Comparison of ENCODE assay signal across 8 mouse cellular contexts in genomic region chr7:90443101-90444091, GRCm38 (mm10). TPM values are rescaled to one million over a fixed set of nuclear protein-coding genes. Genes with fewer than 3 reads are reported as not detected.
DNase-seq lines count a peak whose midpoint lies in the region; ATAC-seq lines count a peak whose summit lies in the region.

No protein-coding gene starts in this region.

- H3K9ac ChIP-seq in hindbrain, embryonic 15.5 days = peak overlapping the region; percentile 93

- peak overlapping the region; percentile 97 for H3K27ac ChIP-seq in hindbrain, embryonic 15.5 days (replicated peaks)

- H3K4me1 ChIP-seq in hindbrain, embryonic 15.5 days (replicated peaks) = peaks cover 17% of the 10 kb centered on the region
- H3K4me1 ChIP-seq in megakaryocyte, embryonic 14.5 days = peaks cover 9% of the 10 kb centered on the region; the same call in 1 of the 2 replicates

- H3K4me2 ChIP-seq in hindbrain, embryonic 15.5 days = peak overlapping the region; percentile 80

- under 1% methylated on average over 120 of the region's 123 CpGs for WGBS in hindbrain, embryonic 15.5 days

- intact Hi-C loops in left cerebral cortex, postnatal 10 days (cut with DNase I) = no loop called here

- H3K9me3 ChIP-seq in hindbrain, embryonic 15.5 days = no peaks in the 10 kb centered on the region
- 0 out of 2 replicates have a peak, but pooled peaks cover 6% of the 10 kb centered on the region for H3K9me3 ChIP-seq in megakaryocyte, embryonic 14.5 days

- H3K4me3 ChIP-seq in hindbrain, embryonic 15.5 days = peak overlapping the region; percentile 66
- peak overlapping the region; percentile 100 for H3K4me3 ChIP-seq in megakaryocyte, embryonic 14.5 days (replicated peaks)

- 0 out of 2 replicates have a peak, but pooled peaks cover 4% of the 10 kb centered on the region for H3K36me3 ChIP-seq in hindbrain, embryonic 15.5 days
- peaks cover 31% of the 10 kb centered on the region for H3K36me3 ChIP-seq in megakaryocyte, embryonic 14.5 days (replicated peaks; ENCODE audit: low read length)

- peak; percentile 71 for DNase-seq in T-cell, adult 2 months (ENCODE audit: low spot score)
- DNase-seq in cerebellum, postnatal 14 days = peak; percentile 81 to 87
- DNase-seq in frontal cortex, postnatal 36 days (ENCODE audit: low spot score in 2 of 2) = peak; percentile 69
- DNase-seq in left cerebral cortex, postnatal 10 days (ENCODE audit: extremely low spot score in 1 of 2, low spot score in 2 of 2) = peak; percentile 54 to 89
- DNase-seq in right cerebral cortex, adult 18-20 months = peak; percentile 77
- peak; percentile 73 for DNase-seq in urinary bladder, postnatal 14 days (ENCODE audit: low spot score)

- H3K27me3 ChIP-seq in hindbrain, embryonic 15.5 days = no peaks in the 10 kb centered on the region
- no peaks in the 10 kb centered on the region for H3K27me3 ChIP-seq in megakaryocyte, embryonic 14.5 days (replicated peaks)

- ATAC-seq in hindbrain, embryonic 15.5 days (ENCODE audit: low FRiP score, low read depth) = peak; percentile 66

RNA-seq across cellular contexts. Expression of gene Crebzf, which starts 0.9 kb away (rescaled TPM):
- polyA plus RNA-seq in hindbrain, embryonic 15.5 days (2015; fragmentation: Nextera tagmentation; extraction: Ambion mirVana) = 28.5 and 29.0 TPM in 2 replicates
- 10 to 100 TPM; 72.9 to 78.2 TPM for total RNA-seq in left cerebral cortex, postnatal 10 days (2021)
- polyA plus RNA-seq in megakaryocyte, embryonic 14.5 days (2012; ENCODE audit: insufficient read depth, low replicate concordance) = 17.3 and 18.7 TPM in 2 replicates

RNA-seq across cellular contexts. Expression of gene Tmem126a, which starts 13.6 kb away (rescaled TPM):
- 124 and 134 TPM in 2 replicates for polyA plus RNA-seq in hindbrain, embryonic 15.5 days (2015; fragmentation: Nextera tagmentation; extraction: Ambion mirVana)
- total RNA-seq in left cerebral cortex, postnatal 10 days (2021) = 10 to 100 TPM; 44.9 to 47.3 TPM
- 3.2 and 9.4 TPM in 2 replicates for polyA plus RNA-seq in megakaryocyte, embryonic 14.5 days (2012; ENCODE audit: insufficient read depth, low replicate concordance)

RNA-seq across cellular contexts. Expression of gene Ccdc89, which starts 17.0 kb away (rescaled TPM):
- 2.0 and 2.3 TPM in 2 replicates for polyA plus RNA-seq in hindbrain, embryonic 15.5 days (2015; fragmentation: Nextera tagmentation; extraction: Ambion mirVana)
- total RNA-seq in left cerebral cortex, postnatal 10 days (2021) = 1 to 10 TPM in 1 of 2 experiments, under 1 TPM in 1; 0.55 to 1.2 TPM
- 0.41 TPM in 1 of 2 replicates, not detected in the other for polyA plus RNA-seq in megakaryocyte, embryonic 14.5 days (2012; ENCODE audit: insufficient read depth, low replicate concordance)

RNA-seq across cellular contexts. Expression of gene Tmem126b, which starts 32.4 kb away (rescaled TPM):
- 42.0 and 47.0 TPM in 2 replicates for polyA plus RNA-seq in hindbrain, embryonic 15.5 days (2015; fragmentation: Nextera tagmentation; extraction: Ambion mirVana)
- 10 to 100 TPM; 16.6 to 19.1 TPM for total RNA-seq in left cerebral cortex, postnatal 10 days (2021)
- polyA plus RNA-seq in megakaryocyte, embryonic 14.5 days (2012; ENCODE audit: insufficient read depth, low replicate concordance) = 2.0 TPM in 1 of 2 replicates, not detected in the other

RNA-seq across cellular contexts. Expression of gene Dlg2, which starts 33.1 kb away (rescaled TPM):
- 27.4 and 28.5 TPM in 2 replicates for polyA plus RNA-seq in hindbrain, embryonic 15.5 days (2015; fragmentation: Nextera tagmentation; extraction: Ambion mirVana)
- total RNA-seq in left cerebral cortex, postnatal 10 days (2021) = 100 to 1,000 TPM; 426 to 445 TPM
- 4.1 and 5.8 TPM in 2 replicates for polyA plus RNA-seq in megakaryocyte, embryonic 14.5 days (2012; ENCODE audit: insufficient read depth, low replicate concordance)

Comparison
In these comparisons a context has a peak if more than half of its experiments do, and no peak if none do; other contexts are left out.
1. Peak in every context shown above with its lines: DNase-seq, ATAC-seq, H3K4me3 ChIP-seq and H3K27ac ChIP-seq.
2. RNA of gene Tmem126a, which starts 13.6 kb away (polyA plus RNA-seq): 124 to 134 TPM in hindbrain, embryonic 15.5 days; 3.2 to 9.4 TPM in megakaryocyte, embryonic 14.5 days; every median in the first group is over 10 times any median in the second.